Mouse (Mus musculus) bone marrow macrophage, adult 2 months (primary cell): ENCODE results near the gene Chchd10.

Experiments used
- CTCF ChIP-seq: IDR thresholded peaks from 2 replicates; pipeline ENCODE4 v1.5.1; 2012; ENCODE audit warnings: low read depth, mild to moderate bottlenecking, low read length, moderate library complexity
- POLR2A ChIP-seq: IDR thresholded peaks from 2 replicates; pipeline ENCODE4 v1.6.1; 2012; ENCODE audit warnings: mild to moderate bottlenecking, low read depth, low read length, borderline replicate concordance

DNA sequence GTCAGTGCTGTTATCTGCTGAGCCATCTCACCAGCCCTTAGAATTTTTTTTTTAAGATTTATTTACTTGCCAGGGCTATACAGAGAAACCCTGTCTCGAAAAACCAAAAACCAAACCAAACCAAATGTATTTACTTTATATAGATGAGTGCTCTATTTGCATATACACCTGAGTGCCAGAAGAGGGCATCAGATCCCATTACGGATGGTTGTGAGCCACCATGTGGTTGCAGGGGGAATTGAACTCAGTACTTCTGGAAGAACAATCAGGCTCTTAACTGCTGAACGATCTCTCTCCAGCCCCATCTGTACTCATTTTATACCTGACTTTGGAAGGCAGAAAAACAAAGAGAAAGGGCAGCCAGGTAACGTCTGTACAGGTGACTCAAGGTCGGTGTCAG is 42.3 kb downstream of the Chchd10 start:
- TF ChIP-seq POLR2A: no peak
- no peak for TF ChIP-seq CTCF
